Mouse (Mus musculus) C2C12 (cell line): Measurements from ENCODE around the gene Pllp.

ENCODE experiments used
- CEBPB ChIP-seq: IDR thresholded peaks from one replicate; pipeline ENCODE4 v1.6.1; 2011; ENCODE audit warnings: low read depth, mild to moderate bottlenecking, control low read depth, moderate library complexity
- CTCF ChIP-seq: IDR thresholded peaks from one replicate; pipeline ENCODE4 v1.5.1; 2011; ENCODE audit not compliant: control insufficient read depth, insufficient read depth, insufficient read length
- MAX ChIP-seq: IDR thresholded peaks from one replicate; pipeline ENCODE4 v1.6.1; 2011; ENCODE audit warnings: mild to moderate bottlenecking, control low read depth
- MYOD1 ChIP-seq: IDR thresholded peaks from one replicate; pipeline ENCODE4 v1.6.1; 2011; ENCODE audit warnings: low read depth; ENCODE audit not compliant: control insufficient read depth, insufficient read length
- MYOG ChIP-seq: IDR thresholded peaks from one replicate; pipeline ENCODE4 v1.6.1; 2011; ENCODE audit not compliant: control insufficient read depth, insufficient read length; ENCODE audit errors: extremely low read depth
- USF1 ChIP-seq: IDR thresholded peaks from one replicate; pipeline ENCODE4 v1.6.1; 2011; ENCODE audit warnings: low read depth, mild to moderate bottlenecking, control low read depth, moderate library complexity

- TF ChIP-seq CTCF: no peak
- no peak for TF ChIP-seq MAX
- TF ChIP-seq CEBPB: no peak
- no peak for TF ChIP-seq MYOD1
- no peak for TF ChIP-seq MYOG
- TF ChIP-seq USF1: no peak
Observed at GRCm38 (mm10) chr8:94704669-94704984, 8.5 kb upstream of the Pllp start.
